Mouse (Mus musculus) thymus, adult 2 months (tissue): ENCODE measurements around the gene Ncapd2.

Experiments used
- CTCF ChIP-seq: fragments of 200-500 bp; IDR thresholded peaks from 2 replicates; pipeline ENCODE4 v1.5.1; 2012; ENCODE audit warnings: mild to moderate bottlenecking, control low read depth, low read length, moderate library complexity, borderline replicate concordance; ENCODE audit not compliant: control insufficient read depth, poor library complexity, insufficient read depth; ENCODE audit errors: extremely low read depth
- POLR2A ChIP-seq: fragments of 200-500 bp; IDR thresholded peaks from 2 replicates; pipeline ENCODE4 v1.6.1; 2012; ENCODE audit warnings: mild to moderate bottlenecking, low read length, control low read depth, moderate library complexity; ENCODE audit not compliant: control insufficient read depth, poor library complexity, insufficient read depth; ENCODE audit errors: extremely low read depth

DNA sequence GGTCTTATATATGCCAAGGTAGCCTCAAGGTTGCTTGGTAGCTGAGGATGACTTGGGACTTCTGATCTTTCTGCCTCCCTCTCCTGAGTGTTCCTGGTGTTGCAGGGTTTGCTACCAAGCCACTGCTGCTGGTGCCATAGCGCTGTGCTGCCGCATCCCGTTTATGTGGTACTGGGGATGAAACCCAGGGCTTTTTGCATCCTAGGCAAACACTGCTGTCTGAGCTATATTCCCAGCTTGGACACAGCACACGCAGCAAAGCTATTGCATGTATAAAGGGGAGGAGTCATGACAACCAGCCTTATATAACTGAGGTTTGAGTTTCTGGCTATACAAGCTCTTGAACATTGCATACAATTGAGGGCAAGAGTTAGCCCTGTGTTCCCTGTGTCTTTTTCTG is 45.9 kb upstream of the Ncapd2 start:
- TF ChIP-seq CTCF = no peak
- TF ChIP-seq POLR2A = no peak
